Mouse (Mus musculus) kidney, postnatal 14 days (tissue): ENCODE results near the gene Sart1.
"Not testable (repeated sequence)": the region's sequence is repeated elsewhere in the genome, so short reads cannot be mapped to it uniquely, and the experiment has no call there.

Experiments
- DNase-seq: peaks from one replicate; pipeline ENCODE4 v3.0.0; 2022; ENCODE audit warnings: mixed read lengths

Sart1 gene

GRCm38 (mm10) chr19:5367053-5367359 lies 21.5 kb downstream of the Sart1 start, which contains the start of gene Banf1:
Banf1 (minus strand) TSS chr19:5367168.
- DNase-seq: no peak

GRCm38 (mm10) chr19:5366175-5367052 lies 22.1 kb downstream of the Sart1 start, which contains the start of gene Eif1ad:
Eif1ad (plus strand) TSS chr19:5366741.
- DNase-seq: peak; percentile 97

- DNase-seq: no peak
These were observed 22.8 kb downstream of the Sart1 start for GRCm38 (mm10) chr19:5365751-5366150.

DNA sequence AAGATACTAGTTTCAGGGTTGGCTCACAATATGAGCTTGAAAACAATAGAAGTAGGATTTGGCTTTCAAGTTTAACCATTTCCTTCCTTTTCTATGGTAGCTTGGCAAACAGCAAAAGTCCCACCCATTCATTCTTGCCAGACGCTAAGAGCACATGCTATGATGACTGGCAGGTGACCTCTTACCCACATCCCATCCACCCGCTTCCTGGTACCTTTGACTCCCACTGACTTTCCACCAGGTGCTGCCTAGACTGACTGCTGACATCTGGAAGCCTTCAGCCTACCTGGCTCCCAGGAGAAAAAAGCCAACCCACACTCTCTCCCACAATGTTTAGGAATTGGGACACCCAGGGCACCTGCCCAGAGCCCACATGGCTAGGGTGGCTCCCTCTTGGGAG lies 24.4 kb downstream of the Sart1 start:
- DNase-seq: no peak

DNA sequence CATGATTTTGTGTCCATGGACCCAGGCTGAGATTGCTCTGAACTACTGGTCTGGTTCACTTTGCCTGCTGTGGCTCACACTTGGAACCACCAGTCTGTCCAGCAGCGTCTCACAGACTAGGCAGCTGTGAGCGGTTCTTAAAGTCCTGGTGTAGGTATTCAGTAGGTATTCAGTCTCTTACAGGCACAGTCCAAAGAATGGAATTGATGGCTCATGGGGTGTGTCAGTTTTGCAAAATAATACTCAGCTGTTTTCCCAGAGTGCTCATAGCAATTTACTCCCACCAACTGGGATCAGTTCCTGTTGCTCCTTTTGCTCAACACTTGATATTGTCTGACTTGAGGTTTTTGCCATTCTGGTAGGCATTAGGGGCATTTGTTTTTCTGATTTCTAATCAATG lies 26.3 kb downstream of the Sart1 start:
- no peak for DNase-seq

DNA sequence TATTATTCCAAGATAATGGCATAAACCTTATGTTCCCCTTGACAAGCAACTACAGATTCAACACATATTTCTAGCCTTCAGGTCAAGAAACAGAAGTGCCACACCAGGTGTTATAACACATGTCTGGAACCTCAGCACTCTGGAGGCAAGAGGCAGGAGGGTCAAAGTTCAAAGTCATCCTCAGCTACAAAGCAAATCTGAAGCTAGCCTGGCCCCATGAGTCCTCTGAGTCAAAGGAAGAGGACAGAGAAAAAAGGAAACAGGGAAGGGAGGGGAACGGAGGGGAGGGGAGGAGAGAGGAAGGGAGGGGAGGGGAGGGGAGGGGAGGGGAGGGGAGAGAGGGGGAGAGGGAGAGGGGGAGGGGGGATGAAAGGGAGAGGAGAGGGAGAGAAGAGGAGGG lies 32.4 kb downstream of the Sart1 start:
- no peak for DNase-seq

GRCm38 (mm10) chr19:5353609-5354008 lies 34.9 kb downstream of the Sart1 start:
- DNase-seq: no peak

DNA sequence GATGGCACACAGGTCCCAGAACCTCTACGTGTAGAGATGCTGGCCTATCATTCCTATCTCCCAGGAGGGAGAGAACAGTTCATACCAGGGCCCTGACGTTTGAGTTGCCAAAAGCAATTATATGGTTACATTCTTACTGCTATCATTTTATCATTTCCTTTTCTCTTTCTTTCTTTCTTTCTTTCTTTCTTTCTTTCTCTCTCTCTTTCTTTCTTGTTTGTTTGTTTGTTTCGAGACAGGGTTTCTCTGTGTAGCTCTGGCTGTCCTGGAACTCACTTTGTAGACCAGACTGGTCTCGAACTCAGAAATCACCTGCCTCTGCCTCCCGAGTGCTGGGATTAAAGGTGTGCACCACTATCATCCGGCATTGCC lies 39.0 kb downstream of the Sart1 start, which contains the start of gene Cst6:
Gene Cst6, minus strand, starts transcription at position 73 of the 372 bp plus-strand sequence.
- not testable (repeated sequence) for DNase-seq

- peak; percentile 40 for DNase-seq
These were observed 39.7 kb downstream of the Sart1 start for GRCm38 (mm10) chr19:5348526-5349501.

DNA sequence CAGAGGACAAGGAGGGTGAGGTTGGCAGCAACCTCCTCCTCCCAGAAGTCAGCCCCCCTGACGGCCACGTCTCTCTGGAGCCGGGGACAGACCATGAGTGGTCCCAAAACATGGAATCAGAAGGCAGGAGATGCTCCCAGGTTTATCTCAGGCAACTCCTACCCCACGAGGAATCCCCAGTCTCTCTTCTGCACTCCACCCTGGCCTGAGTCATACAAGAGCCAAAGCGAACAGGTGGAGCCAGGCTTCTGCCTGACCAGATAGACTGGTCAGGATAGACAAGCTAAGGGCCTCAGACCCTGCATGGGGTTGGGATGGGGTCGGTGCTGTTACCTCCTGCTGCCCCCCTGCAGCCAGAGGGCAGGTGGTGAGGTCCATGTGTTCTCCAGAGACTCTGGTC lies 40.4 kb downstream of the Sart1 start:
- no peak for DNase-seq

DNA sequence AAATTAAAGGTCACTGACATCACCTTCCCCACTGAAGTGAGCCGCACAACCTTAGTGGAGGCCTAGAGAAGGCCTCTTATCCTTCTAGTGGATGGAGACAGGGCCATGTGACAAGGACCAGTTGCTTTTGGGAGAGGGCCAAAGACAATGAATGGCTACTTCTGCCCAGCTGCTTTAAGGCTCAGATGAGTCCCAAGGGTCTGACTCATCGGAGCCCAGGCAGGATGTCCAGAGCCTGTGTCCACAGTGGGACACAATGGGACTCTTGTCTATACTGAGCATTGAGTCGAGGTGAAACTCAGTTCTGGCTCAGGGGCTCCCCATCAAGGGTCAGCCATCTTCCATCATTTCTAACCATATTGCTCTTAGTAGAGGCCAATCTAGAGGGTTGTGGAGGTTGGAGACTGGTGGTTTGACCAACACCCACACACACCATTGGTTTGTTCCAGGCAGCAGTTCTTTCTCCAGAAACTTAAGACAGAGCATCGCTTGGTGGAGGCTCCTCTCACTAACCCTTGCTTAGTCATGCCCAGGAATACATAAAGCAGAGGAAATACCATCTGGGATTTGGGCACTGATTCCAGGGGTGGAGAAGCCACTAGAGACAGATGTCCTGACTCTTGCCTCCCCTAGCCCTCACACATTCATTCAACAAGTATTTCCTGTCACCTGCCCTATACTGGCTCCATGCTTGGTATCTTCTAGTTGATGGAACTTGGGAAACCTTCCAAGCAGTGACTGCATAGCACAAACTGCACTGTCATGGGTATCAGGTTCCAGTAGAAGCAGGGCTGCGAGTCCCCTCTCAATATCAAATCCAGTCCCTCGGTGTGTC lies 43.0 kb downstream of the Sart1 start:
- peak; percentile 24 for DNase-seq

GRCm38 (mm10) chr19:5341360-5341759 lies 47.1 kb downstream of the Sart1 start:
- DNase-seq: no peak

GRCm38 (mm10) chr19:5337975-5338374 lies 50.5 kb downstream of the Sart1 start:
- DNase-seq: peak; percentile 84

DNA sequence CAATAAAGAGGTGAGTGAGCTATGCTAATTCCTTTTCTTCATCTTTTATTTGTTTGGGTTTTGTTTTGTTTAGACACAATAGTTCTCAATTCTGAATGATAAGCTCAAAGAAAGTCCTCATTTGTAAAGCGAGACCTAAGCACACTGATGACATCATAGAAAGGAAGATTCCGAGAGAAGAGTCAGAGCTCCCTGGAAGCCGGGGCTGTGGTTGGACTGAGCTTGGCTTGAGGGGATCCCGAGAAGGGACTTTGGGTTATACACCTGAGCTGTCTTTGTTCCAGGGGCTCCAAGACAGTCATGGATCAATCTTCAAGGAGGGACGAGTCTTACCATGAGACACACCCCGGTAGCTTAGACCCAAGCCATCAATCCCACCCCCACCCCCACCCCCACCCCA lies 53.1 kb downstream of the Sart1 start, which contains the start of gene Catsper1:
Gene Catsper1, plus strand, starts transcription at position 301 of the 400 bp plus-strand sequence.
- no peak for DNase-seq

GRCm38 (mm10) chr19:5334741-5335140 lies 53.8 kb downstream of the Sart1 start:
- no peak for DNase-seq

DNA sequence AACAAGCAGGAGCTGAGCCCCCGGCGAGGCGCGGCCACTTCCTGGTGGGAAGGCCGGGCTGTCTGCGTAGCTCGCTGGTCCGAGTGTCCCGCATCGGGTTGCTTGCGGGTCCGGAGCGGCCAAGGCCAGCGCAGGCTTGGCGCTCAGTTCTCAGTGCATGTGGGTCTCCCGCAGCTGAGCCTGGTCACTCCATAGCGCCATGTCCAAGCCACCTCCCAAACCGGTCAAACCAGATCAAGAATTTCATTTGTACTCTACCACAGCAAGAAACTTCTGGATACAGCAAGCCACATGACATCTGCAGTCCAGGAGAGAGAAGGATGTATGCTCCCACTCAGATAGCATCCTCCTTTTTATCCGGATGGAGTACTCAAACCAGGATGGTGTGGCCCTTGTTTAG lies 60.5 kb downstream of the Sart1 start:
- peak; percentile 44 for DNase-seq
